In the genomic region with DNA sequence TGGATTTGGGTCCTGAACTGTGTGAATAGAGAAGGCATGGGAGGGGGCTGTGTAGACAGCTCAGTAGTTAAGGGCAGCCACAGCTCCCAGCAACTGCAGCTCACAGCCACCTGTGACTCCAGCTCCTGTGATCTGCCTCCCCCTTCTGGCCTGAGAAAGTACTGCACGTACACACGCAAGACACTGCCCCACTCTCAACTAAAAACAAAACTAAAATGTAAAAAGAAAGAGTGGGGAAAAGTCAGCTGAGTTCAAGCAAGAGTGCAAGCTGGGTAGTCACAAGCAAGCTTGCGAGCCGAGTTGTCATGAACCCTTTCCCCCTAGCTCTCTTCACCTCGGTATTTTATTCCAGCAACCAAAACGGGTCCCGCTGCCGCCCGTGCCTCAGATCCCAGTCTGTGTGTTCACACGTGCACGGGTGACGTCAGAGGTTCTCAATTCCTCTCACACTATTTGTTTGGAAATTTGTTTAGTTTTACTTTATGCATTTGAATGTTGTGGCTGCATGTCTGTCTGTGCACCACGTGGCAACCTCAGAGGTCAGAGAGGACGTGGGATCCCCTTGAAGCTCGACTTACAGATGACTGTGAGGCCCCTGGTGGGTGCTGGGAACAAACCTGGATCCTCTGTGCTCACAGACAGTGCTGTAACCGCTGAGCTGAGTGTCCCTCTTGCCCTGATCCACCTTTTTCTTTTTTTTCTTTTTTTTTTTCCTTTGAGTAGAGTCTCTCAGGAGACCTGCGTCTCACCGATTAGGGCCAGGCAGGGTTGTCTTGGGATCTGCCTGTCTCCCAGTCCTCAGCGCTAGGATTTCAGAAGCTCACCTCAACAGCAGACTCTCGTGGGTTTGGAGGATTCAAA, we compare ENCODE assay signal across 8 mouse cellular contexts. TPM values are rescaled to one million over a fixed set of nuclear protein-coding genes. Genes with fewer than 3 reads are reported as not detected.
A peak's percentile ranks its signal among the peaks of the same experiment; 100 is the strongest.
DNase-seq lines count a peak whose midpoint lies in the region; ATAC-seq and TF ChIP-seq lines count a peak whose summit lies in the region.

No protein-coding gene starts in this region.

- H3K36me3 ChIP-seq in E14TG2a.4 (ENCODE audit: insufficient read depth, low read length): no peaks in the 10 kb centered on the region
- no peaks in the 10 kb centered on the region for H3K36me3 ChIP-seq in forebrain, embryonic 14.5 days (ENCODE audit: control insufficient read depth, insufficient read depth, low read length)
- no peaks in the 10 kb centered on the region for H3K36me3 ChIP-seq in neural tube, embryonic 15.5 days

- peak; percentile 92 for TF ChIP-seq CTCF in E14TG2a.4 (conservative IDR thresholded peaks at IDR 0.05; ENCODE audit: low read length)
- peak; percentile 96 for TF ChIP-seq CTCF in lung, adult 2 months (IDR thresholded peaks at IDR 0.05; ENCODE audit: insufficient read depth, low read length)

- H3K27ac ChIP-seq in forebrain, embryonic 14.5 days (ENCODE audit: low read depth, low read length): no peak overlapping the region
- H3K27ac ChIP-seq in neural tube, embryonic 15.5 days (replicated peaks): no peak overlapping the region

- peak; percentile 50; the same call in 1 of the 2 replicates for ATAC-seq in forebrain, embryonic 14.5 days
- ATAC-seq in neural tube, embryonic 15.5 days (ENCODE audit: low FRiP score): peak; percentile 58; the same call in 1 of the 2 replicates

- TF ChIP-seq POLR2A in lung, adult 2 months (IDR thresholded peaks at IDR 0.05; ENCODE audit: borderline replicate concordance, extremely low read depth, low read depth, low read length): no peak

- DNase-seq in c-Kit-positive CD71-positive TER-119-positive erythroid progenitor cells, embryonic 14.5 days (ENCODE audit: low spot score): peak; percentile 76
- DNase-seq in forebrain, embryonic 14.5 days (ENCODE audit: low spot score): peak; percentile 84
- DNase-seq in heart, postnatal 36 days: peak; percentile 82 to 91
- DNase-seq in layer of hippocampus, adult 18-20 months (ENCODE audit: low spot score in 2 of 2): peak; percentile 32 to 86
- DNase-seq in lung, adult 2 months: peak; percentile 83
- peak; percentile 93 for DNase-seq in testis, postnatal 10 days (ENCODE audit: low spot score)

- WGBS in forebrain, embryonic 14.5 days: 12% methylated on average over 20 of the region's 20 CpGs
- 4% methylated on average over 20 of the region's 20 CpGs for WGBS in lung, adult 2 months
- 8% methylated on average over 20 of the region's 20 CpGs for WGBS in neural tube, embryonic 15.5 days

- H3K4me2 ChIP-seq in forebrain, embryonic 14.5 days (ENCODE audit: low read length): peak overlapping the region; percentile 51
- H3K4me2 ChIP-seq in neural tube, embryonic 15.5 days: peak overlapping the region; percentile 48

- no peaks in the 10 kb centered on the region for H3K9me3 ChIP-seq in E14TG2a.4 (ENCODE audit: low read length)
- no peaks in the 10 kb centered on the region for H3K9me3 ChIP-seq in forebrain, embryonic 14.5 days (replicated peaks; ENCODE audit: control insufficient read depth, low read length)
- H3K9me3 ChIP-seq in neural tube, embryonic 15.5 days (replicated peaks): no peaks in the 10 kb centered on the region

- peaks cover 57% of the 10 kb centered on the region for H3K4me1 ChIP-seq in E14TG2a.4 (replicated peaks; ENCODE audit: low read depth, low read length)
- H3K4me1 ChIP-seq in forebrain, embryonic 14.5 days (ENCODE audit: control insufficient read depth, insufficient read depth, low read length): peaks cover 2% of the 10 kb centered on the region; the same call in 1 of the 2 replicates
- H3K4me1 ChIP-seq in lung, adult 2 months (ENCODE audit: control insufficient read depth, insufficient read depth, low read length): no peaks in the 10 kb centered on the region
- H3K4me1 ChIP-seq in neural tube, embryonic 15.5 days: peaks cover 18% of the 10 kb centered on the region; the same call in 1 of the 2 replicates

- H3K9ac ChIP-seq in forebrain, embryonic 14.5 days (ENCODE audit: low read length): 0 out of 2 replicates have a peak overlapping the region, but pooled peaks have one; percentile 21
- H3K9ac ChIP-seq in neural tube, embryonic 15.5 days (replicated peaks): no peak overlapping the region

- no peak overlapping the region for H3K4me3 ChIP-seq in E14TG2a.4 (replicated peaks; ENCODE audit: low read length)
- H3K4me3 ChIP-seq in forebrain, embryonic 14.5 days (ENCODE audit: low read depth, low read length): peak overlapping the region; percentile 21
- H3K4me3 ChIP-seq in lung, adult 2 months (replicated peaks; ENCODE audit: extremely low read depth, low read depth, low read length): peak overlapping the region; percentile 42
- H3K4me3 ChIP-seq in neural tube, embryonic 15.5 days (replicated peaks): peak overlapping the region; percentile 13; the same call in 1 of the 2 replicates

- H3K27me3 ChIP-seq in E14TG2a.4 (ENCODE audit: insufficient read depth, low read length): peaks cover 74% of the 10 kb centered on the region
- H3K27me3 ChIP-seq in forebrain, embryonic 14.5 days (replicated peaks; ENCODE audit: control insufficient read depth, insufficient read depth, low read length): peaks cover 24% of the 10 kb centered on the region
- peaks cover 75% of the 10 kb centered on the region for H3K27me3 ChIP-seq in neural tube, embryonic 15.5 days (replicated peaks)

- intact Hi-C loops in heart, postnatal 36 days (cut with DNase I): loop anchor here (1.0 to 5.0 kb wide), 3 partner anchors 47 to 132 kb away; no protein-coding TSS in a partner anchor

RNA-seq across cellular contexts. Expression of gene Onecut3, which starts 15.0 kb away (rescaled TPM):
- 0.28 and 0.34 TPM in 2 replicates for polyA plus RNA-seq in forebrain, embryonic 14.5 days (2014; fragmentation: Nextera tagmentation; extraction: Ambion mirVana)
- not detected for total RNA-seq in heart, postnatal 36 days (2021)
- under 1 TPM in 1 of 2 experiments, not detected in 1; 0.07 TPM for total RNA-seq in layer of hippocampus, adult 18-20 months (2021)
- not detected in 2 replicates for polyA plus RNA-seq in lung, adult 2 months (2012; rRNA removed)
- polyA plus RNA-seq in neural tube, embryonic 15.5 days (2015; fragmentation: Nextera tagmentation; extraction: Ambion mirVana): 0.63 and 1.0 TPM in 2 replicates

RNA-seq across cellular contexts. Expression of gene Atp8b3, which starts 29.3 kb away (rescaled TPM):
- polyA plus RNA-seq in forebrain, embryonic 14.5 days (2014; fragmentation: Nextera tagmentation; extraction: Ambion mirVana): 0.30 and 0.33 TPM in 2 replicates
- total RNA-seq in heart, postnatal 36 days (2021): not detected
- under 1 TPM; 0.18 to 0.22 TPM for total RNA-seq in layer of hippocampus, adult 18-20 months (2021)
- polyA plus RNA-seq in lung, adult 2 months (2012; rRNA removed): 0.08 and 0.11 TPM in 2 replicates
- polyA plus RNA-seq in neural tube, embryonic 15.5 days (2015; fragmentation: Nextera tagmentation; extraction: Ambion mirVana): 1.4 and 1.5 TPM in 2 replicates

RNA-seq across cellular contexts. Expression of gene Rexo1, which starts 51.7 kb away (rescaled TPM):
- polyA plus RNA-seq in forebrain, embryonic 14.5 days (2014; fragmentation: Nextera tagmentation; extraction: Ambion mirVana): 22.3 and 28.8 TPM in 2 replicates
- total RNA-seq in heart, postnatal 36 days (2021): 10 to 100 TPM; 12.3 to 13.7 TPM
- 10 to 100 TPM; 44.8 to 48.1 TPM for total RNA-seq in layer of hippocampus, adult 18-20 months (2021)
- 61.8 and 62.7 TPM in 2 replicates for polyA plus RNA-seq in lung, adult 2 months (2012; rRNA removed)
- 29.5 TPM in 2 replicates for polyA plus RNA-seq in neural tube, embryonic 15.5 days (2015; fragmentation: Nextera tagmentation; extraction: Ambion mirVana)
